Mouse (Mus musculus) liver, embryonic 15.5 days (tissue): ENCODE data around the gene Dpep2nb. TPM values are rescaled to one million over a fixed set of nuclear protein-coding genes. Genes with fewer than 3 reads are reported as not detected.
"Not testable (repeated sequence)": the region's sequence is repeated elsewhere in the genome, so short reads cannot be mapped to it uniquely, and the experiment has no call there.

Experiments
- ATAC-seq: fragments of 200-750 bp; cut with Nextera tagmentation; 2 replicates; pipeline ENCODE4 v1.8.0; 2017; ENCODE audit warnings: moderate number of reproducible peaks, mild to moderate bottlenecking, moderate library complexity; ENCODE audit not compliant: insufficient read depth
- H3K27ac ChIP-seq: fragments of 300-500 bp; sonication (generic); replicated peaks from 2 replicates; pipeline ENCODE4 v1.5.1; 2015; ENCODE audit warnings: mild to moderate bottlenecking, inconsistent platforms
- H3K27me3 ChIP-seq: fragments of 300-500 bp; sonication (generic); 2 replicates; pipeline ENCODE4 v1.6.1; 2015; ENCODE audit warnings: mild to moderate bottlenecking, inconsistent platforms
- H3K36me3 ChIP-seq: fragments of 300-500 bp; sonication (generic); replicated peaks from 2 replicates; pipeline ENCODE4 v1.6.1; 2015; ENCODE audit warnings: moderate library complexity, mild to moderate bottlenecking, inconsistent platforms
- H3K4me1 ChIP-seq: fragments of 300-500 bp; sonication (generic); replicated peaks from 2 replicates; pipeline ENCODE4 v1.6.1; 2015; ENCODE audit warnings: inconsistent platforms
- H3K4me2 ChIP-seq: fragments of 300-500 bp; sonication (generic); 2 replicates; pipeline ENCODE4 v1.6.1; 2015; ENCODE audit warnings: moderate library complexity, mild to moderate bottlenecking, inconsistent platforms
- H3K4me3 ChIP-seq: fragments of 300-500 bp; sonication (generic); replicated peaks from 2 replicates; pipeline ENCODE4 v1.5.1; 2015; ENCODE audit warnings: mild to moderate bottlenecking, inconsistent platforms
- H3K9ac ChIP-seq: fragments of 300-500 bp; sonication (generic); 2 replicates; pipeline ENCODE4 v1.6.1; 2015; ENCODE audit warnings: moderate library complexity, mild to moderate bottlenecking, inconsistent platforms
- H3K9me3 ChIP-seq: fragments of 300-500 bp; sonication (generic); replicated peaks from 2 replicates; pipeline ENCODE4 v1.6.1; 2016; ENCODE audit warnings: inconsistent platforms
- WGBS: fragments of 180-500 bp; shearing (Covaris S2); methylation state at CpG from one replicate; pipeline ENCODE4 v1.1.7; 2015; ENCODE audit warnings: mixed read lengths; ENCODE audit not compliant: insufficient replicate concordance; 5-methylcytosine and 5-hydroxymethylcytosine counted together
- polyA plus RNA-seq: library from polyadenylated mRNA; unstranded; fragments of >200 nt; fragmentation: Nextera tagmentation; extraction: Ambion mirVana; gene quantifications from 2 replicates; pipeline ENCODE4 v1.2.1, GENCODE M21; 2015

The Dpep2nb gene
- polyA plus RNA-seq, 1 experiment from 2014 or later, result not detected

- no peak for ATAC-seq
These were observed 33.8 kb upstream of the Dpep2nb start for GRCm38 (mm10) chr8:106039605-106040004.

GRCm38 (mm10) chr8:106038721-106039120 lies 32.9 kb upstream of the Dpep2nb start:
- ATAC-seq, result no peak
- Histone ChIP-seq H3K27me3 (no peaks in the 10 kb centered on the region), H3K4me1 (peaks cover 7% of the 10 kb centered on the region; the same call in 1 of the 2 replicates), H3K27ac (no peak overlapping the region), H3K9ac (no peak overlapping the region), H3K36me3 (peaks cover 15% of the 10 kb centered on the region; the same call in 1 of the 2 replicates), H3K9me3 (no peaks in the 10 kb centered on the region), H3K4me2 (no peak overlapping the region), H3K4me3 (no peak overlapping the region)
- 72% methylated on average over 10 of the region's 10 CpGs for WGBS

More at GRCm38 (mm10) chr8:106039605-106040004, 33.8 kb upstream of the Dpep2nb start:
- peaks cover 18% of the 10 kb centered on the region; the same call in 1 of the 2 replicates for H3K36me3 ChIP-seq
- H3K9ac ChIP-seq, result no peak overlapping the region
- WGBS, result 53% methylated on average over 4 of the region's 4 CpGs
- no peak overlapping the region for H3K27ac ChIP-seq
- H3K9me3 ChIP-seq, result no peaks in the 10 kb centered on the region
- H3K4me1 ChIP-seq, result peaks cover 12% of the 10 kb centered on the region
- no peak overlapping the region for H3K4me2 ChIP-seq
- no peaks in the 10 kb centered on the region for H3K27me3 ChIP-seq
- H3K4me3 ChIP-seq, result no peak overlapping the region

GRCm38 (mm10) chr8:106022483-106022882 lies 16.7 kb upstream of the Dpep2nb start:
- H3K27ac ChIP-seq, result no peak overlapping the region
- no peaks in the 10 kb centered on the region for H3K9me3 ChIP-seq
- no peak overlapping the region for H3K4me2 ChIP-seq
- H3K27me3 ChIP-seq, result no peaks in the 10 kb centered on the region
- H3K4me3 ChIP-seq, result no peak overlapping the region
- H3K36me3 ChIP-seq, result peaks cover 20% of the 10 kb centered on the region
- no peak overlapping the region for H3K9ac ChIP-seq
- peaks cover 11% of the 10 kb centered on the region for H3K4me1 ChIP-seq
- no peak; the same call in 1 of the 2 replicates for ATAC-seq

DNA sequence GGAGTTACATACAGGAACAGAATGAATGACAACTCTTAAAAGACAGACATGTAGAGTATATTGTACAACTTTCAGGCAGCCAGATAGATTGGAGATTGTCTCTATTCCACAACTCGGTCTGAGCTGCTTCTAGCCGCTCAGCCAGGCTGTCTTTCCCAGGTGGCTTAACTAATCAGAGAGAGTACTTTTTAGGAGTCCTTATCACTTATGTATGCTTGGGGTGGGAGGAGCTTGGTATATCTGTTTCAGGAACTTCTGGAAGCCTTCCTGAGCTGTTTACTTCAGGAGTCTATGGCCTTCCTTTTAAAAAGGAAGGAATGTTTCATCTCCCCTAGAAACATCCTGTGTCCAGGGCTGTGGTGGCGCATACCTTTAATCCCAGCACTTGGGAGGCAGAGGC lies 12.3 kb upstream of the Dpep2nb start:
- Histone ChIP-seq H3K36me3 (peaks cover 18% of the 10 kb centered on the region), H3K4me1 (peaks cover 38% of the 10 kb centered on the region), H3K9me3 (no peaks in the 10 kb centered on the region), H3K4me3 (no peak overlapping the region), H3K27ac (peak overlapping the region; percentile 31; the same call in 1 of the 2 replicates), H3K27me3 (no peaks in the 10 kb centered on the region), H3K9ac (no peak overlapping the region), H3K4me2 (0 out of 2 replicates have a peak overlapping the region, but pooled peaks have one; percentile 4)
- WGBS, result 47% methylated on average over 3 of the region's 3 CpGs
- 0 out of 2 replicates have a peak, but pooled peaks have one; percentile 19 for ATAC-seq

GRCm38 (mm10) chr8:106017130-106017529 lies 11.4 kb upstream of the Dpep2nb start:
- H3K4me3 ChIP-seq, result no peak overlapping the region
- no peak for ATAC-seq
- WGBS, result 54% methylated on average over 7 of the region's 7 CpGs
- H3K27ac ChIP-seq, result no peak overlapping the region
- H3K36me3 ChIP-seq, result peaks cover 18% of the 10 kb centered on the region
- H3K4me1 ChIP-seq, result peaks cover 45% of the 10 kb centered on the region
- H3K9ac ChIP-seq, result no peak overlapping the region
- H3K27me3 ChIP-seq, result no peaks in the 10 kb centered on the region
- no peaks in the 10 kb centered on the region for H3K9me3 ChIP-seq
- H3K4me2 ChIP-seq, result no peak overlapping the region

- Histone ChIP-seq H3K27me3 (no peaks in the 10 kb centered on the region), H3K36me3 (peaks cover 18% of the 10 kb centered on the region), H3K4me2 (no peak overlapping the region), H3K4me3 (no peak overlapping the region), H3K27ac (no peak overlapping the region; the same call in 1 of the 2 replicates), H3K9ac (no peak overlapping the region), H3K4me1 (peaks cover 53% of the 10 kb centered on the region), H3K9me3 (no peaks in the 10 kb centered on the region)
- ATAC-seq, result no peak
- 53% methylated on average over 6 of the region's 6 CpGs for WGBS
These were observed 10.5 kb upstream of the Dpep2nb start for GRCm38 (mm10) chr8:106016284-106016683.

DNA sequence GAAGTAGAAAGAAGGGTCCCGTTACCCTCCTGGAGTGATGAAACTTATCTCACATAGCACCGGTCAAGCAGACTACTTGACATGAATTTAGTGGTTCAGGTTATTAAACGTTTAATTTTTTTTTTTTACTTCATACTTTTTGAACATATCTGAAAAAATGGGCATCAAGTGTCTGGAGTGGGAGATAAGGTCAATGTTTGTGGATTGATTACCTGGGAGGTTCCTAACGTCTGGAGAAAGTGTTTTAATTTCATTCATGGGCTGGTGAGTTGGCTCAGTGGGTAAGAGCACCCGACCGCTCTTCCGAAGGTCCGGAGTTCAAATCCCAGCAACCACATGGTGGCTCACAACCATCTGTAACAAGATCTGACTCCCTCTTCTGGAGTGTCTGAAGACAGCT lies 6.4 kb upstream of the Dpep2nb start:
- peak overlapping the region; percentile 98 for H3K4me2 ChIP-seq
- peak overlapping the region; percentile 86 for H3K27ac ChIP-seq
- H3K9me3 ChIP-seq, ATAC-seq, H3K27me3 ChIP-seq, H3K36me3 ChIP-seq: not testable (repeated sequence)
- peaks cover 66% of the 10 kb centered on the region for H3K4me1 ChIP-seq
- 37% methylated on average over 8 of the region's 8 CpGs for WGBS
- H3K4me3 ChIP-seq, result peak overlapping the region; percentile 76
- peak overlapping the region; percentile 85; the same call in 1 of the 2 replicates for H3K9ac ChIP-seq

GRCm38 (mm10) chr8:106011643-106011986 lies 5.8 kb upstream of the Dpep2nb start, which contains the start of gene Ddx28:
Gene Ddx28, minus strand, starts transcription at chr8:106011882.
- Histone ChIP-seq H3K27ac (peak within 1 kb of the TSS; percentile 86), H3K4me1 (peaks cover 65% of the 10 kb centered on the region), H3K9ac (peak within 1 kb of the TSS; percentile 85), H3K4me2 (peak within 1 kb of the TSS; percentile 98), H3K4me3 (peak within 1 kb of the TSS; percentile 76), H3K36me3 (0 out of 2 replicates have a peak, but pooled peaks cover 9% of the 10 kb centered on the region), H3K27me3 (no peaks in the 10 kb centered on the region), H3K9me3 (no peaks in the 10 kb centered on the region)
- ATAC-seq, result peak; percentile 47
- 0% methylated on average over 6 of the region's 6 CpGs for WGBS

DNA sequence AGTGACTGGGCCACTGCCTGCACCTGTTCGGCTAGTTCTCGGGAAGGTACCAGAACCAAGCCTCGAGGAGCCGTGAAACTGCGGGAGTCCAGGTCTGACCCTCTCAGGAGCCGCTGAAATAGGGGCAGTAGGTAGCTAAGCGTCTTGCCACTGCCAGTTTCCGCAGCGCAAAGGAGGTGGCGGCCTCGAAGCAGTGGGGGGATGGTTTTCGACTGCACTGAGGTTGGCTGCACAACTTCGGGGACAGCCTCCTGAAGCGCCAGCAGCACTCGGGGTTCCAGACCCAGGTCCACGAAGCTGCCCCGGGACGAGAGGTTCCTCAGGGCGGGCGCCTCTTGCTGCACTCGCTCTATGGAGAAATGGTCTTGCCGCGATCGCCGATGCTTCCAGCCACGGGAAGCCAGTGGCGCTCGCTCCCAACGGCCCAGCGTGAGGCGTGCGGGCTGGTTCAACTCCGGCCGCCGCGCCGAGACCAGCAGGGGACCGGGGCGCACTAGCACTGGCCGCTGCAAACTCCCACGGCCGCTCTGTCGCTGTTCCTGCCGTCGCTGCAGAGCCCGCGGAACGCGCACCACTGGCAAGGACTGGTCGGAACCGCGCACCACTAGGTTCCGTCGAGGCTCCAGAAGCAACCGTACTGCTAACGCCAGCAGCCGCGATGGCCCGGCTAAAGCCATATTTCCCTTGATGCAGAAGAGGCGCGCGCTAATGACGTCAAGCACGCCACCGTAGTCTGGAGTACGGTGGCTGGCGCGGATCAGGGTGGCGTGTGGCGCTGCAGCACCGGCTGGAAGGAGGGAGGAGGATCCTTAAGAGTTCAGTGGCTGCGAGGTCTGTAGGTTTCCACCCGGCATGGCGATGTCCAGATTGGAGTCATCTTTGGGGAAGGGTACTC lies 5.2 kb upstream of the Dpep2nb start:
- Histone ChIP-seq H3K27ac (peak overlapping the region; percentile 86), H3K4me3 (peak overlapping the region; percentile 76), H3K36me3 (0 out of 2 replicates have a peak, but pooled peaks cover 4% of the 10 kb centered on the region), H3K4me2 (peak overlapping the region; percentile 98), H3K27me3 (no peaks in the 10 kb centered on the region), H3K9me3 (no peaks in the 10 kb centered on the region), H3K4me1 (peaks cover 58% of the 10 kb centered on the region), H3K9ac (peak overlapping the region; percentile 85)
- ATAC-seq, result peak; percentile 90
- WGBS, result under 1% methylated on average over 74 of the region's 74 CpGs

GRCm38 (mm10) chr8:106007891-106008290 lies 2.1 kb upstream of the Dpep2nb start:
- not testable (repeated sequence) for H3K4me3 ChIP-seq, H3K27ac ChIP-seq, H3K9me3 ChIP-seq, H3K9ac ChIP-seq, H3K36me3 ChIP-seq, H3K4me2 ChIP-seq, H3K27me3 ChIP-seq, ATAC-seq
- peaks cover 45% of the 10 kb centered on the region for H3K4me1 ChIP-seq
- WGBS, result 53% methylated on average over 3 of the region's 3 CpGs

DNA sequence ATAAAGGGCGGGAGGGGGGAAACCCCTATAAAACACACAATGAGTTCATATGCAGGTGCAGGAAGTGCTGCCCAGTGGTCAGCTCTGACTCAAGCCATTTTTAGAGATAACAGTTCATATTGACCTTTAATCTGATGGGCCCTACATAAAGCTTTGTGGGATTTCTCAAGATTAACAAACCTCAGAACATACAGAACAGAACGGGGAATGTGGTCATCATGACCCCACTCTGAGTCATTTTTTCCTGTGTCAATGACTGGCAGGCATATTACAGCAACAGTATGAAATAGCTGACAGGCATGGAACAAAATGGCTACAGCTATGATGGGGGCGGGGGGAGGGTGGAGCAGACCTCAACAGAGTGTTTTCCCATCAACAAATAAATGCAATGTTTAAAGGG lies 1.4 kb upstream of the Dpep2nb start:
- no peaks in the 10 kb centered on the region for H3K9me3 ChIP-seq
- no peak for ATAC-seq
- H3K4me2 ChIP-seq, result no peak overlapping the region
- 56% methylated on average over 3 of the region's 3 CpGs for WGBS
- no peak overlapping the region for H3K9ac ChIP-seq
- peaks cover 40% of the 10 kb centered on the region for H3K4me1 ChIP-seq
- H3K27ac ChIP-seq, result no peak overlapping the region
- H3K36me3 ChIP-seq, result no peaks in the 10 kb centered on the region
- H3K4me3 ChIP-seq, result no peak overlapping the region
- H3K27me3 ChIP-seq, result no peaks in the 10 kb centered on the region
